Mouse (Mus musculus): ENCODE data around the gene Prr3.
"Not testable (repeated sequence)": the region's sequence is repeated elsewhere in the genome, so short reads cannot be mapped to it uniquely, and the experiment has no call there.

The Prr3 gene
- long read RNA-seq, experiment 1, transcript Prr3-201 (4 exons, 2,727 nt): major isoform, 5 of 9 reads
- long read RNA-seq, experiment 1, partial matches to known transcripts: 2 of 9 reads
- long read RNA-seq, experiment 1, other reads (novel, unspliced or antisense): 1 of 9 reads
- long read RNA-seq, experiment 2, partial matches to known transcripts: 3 of 13 reads
- long read RNA-seq, experiment 2, other reads (novel, unspliced or antisense): 2 of 13 reads

- intact Hi-C loops (cut with DNase I): loop anchor here (5.0 to 10.0 kb wide), 2 partner anchors 57 to 145 kb away; partner anchors contain the start of gene Tubb5
Observed at GRCm38 (mm10) chr17:35979401-35980362, at the start of gene Prr3, which contains the start of gene Gnl1. Gene Prr3 (minus strand): TSS chr17:35980236. Gene Gnl1 (plus strand): TSS chr17:35979851.

- intact Hi-C loops (cut with DNase I): no loop called here
Observed at GRCm38 (mm10) chr17:36028879-36029619, 49.0 kb upstream of the Prr3 start.

GRCm38 (mm10) chr17:36027663-36028062 lies 47.6 kb upstream of the Prr3 start:
- intact Hi-C loops (cut with DNase I): no loop called here

- intact Hi-C loops (cut with DNase I): no loop called here
Observed at GRCm38 (mm10) chr17:36025901-36026300, 45.9 kb upstream of the Prr3 start.

GRCm38 (mm10) chr17:36025197-36025596 lies 45.2 kb upstream of the Prr3 start:
- intact Hi-C loops (cut with DNase I): no loop called here

- intact Hi-C loops (cut with DNase I): no loop called here
Observed at GRCm38 (mm10) chr17:36023710-36024654, 43.9 kb upstream of the Prr3 start.

GRCm38 (mm10) chr17:36022922-36023321 lies 42.9 kb upstream of the Prr3 start:
- intact Hi-C loops (cut with DNase I): no loop called here

GRCm38 (mm10) chr17:36022098-36022497 lies 42.1 kb upstream of the Prr3 start:
- intact Hi-C loops (cut with DNase I): no loop called here

- intact Hi-C loops (cut with DNase I): no loop called here
Observed at GRCm38 (mm10) chr17:36021309-36021708, 41.3 kb upstream of the Prr3 start.

GRCm38 (mm10) chr17:36020191-36021073 lies 40.4 kb upstream of the Prr3 start, which contains the start of gene H2-T24:
Gene H2-T24 (minus strand): TSS chr17:36020560.
- intact Hi-C loops (cut with DNase I): no loop called here

- intact Hi-C loops (cut with DNase I): no loop called here
Observed at GRCm38 (mm10) chr17:36019519-36019918, 39.5 kb upstream of the Prr3 start.

- intact Hi-C loops (cut with DNase I): no loop called here
Observed at GRCm38 (mm10) chr17:36018979-36019378, 38.9 kb upstream of the Prr3 start.

- intact Hi-C loops (cut with DNase I): no loop called here
Observed at GRCm38 (mm10) chr17:36017046-36017445, 37.0 kb upstream of the Prr3 start.

GRCm38 (mm10) chr17:36014977-36015376 lies 34.9 kb upstream of the Prr3 start:
- intact Hi-C loops (cut with DNase I): no loop called here

GRCm38 (mm10) chr17:36004409-36004808 lies 24.4 kb upstream of the Prr3 start:
- intact Hi-C loops (cut with DNase I): not testable (repeated sequence)

- intact Hi-C loops (cut with DNase I): no loop called here
Observed at GRCm38 (mm10) chr17:36003331-36003730, 23.3 kb upstream of the Prr3 start.

GRCm38 (mm10) chr17:36001966-36002365 lies 21.9 kb upstream of the Prr3 start:
- intact Hi-C loops (cut with DNase I): no loop called here

GRCm38 (mm10) chr17:36001121-36001897 lies 21.3 kb upstream of the Prr3 start:
- intact Hi-C loops (cut with DNase I): no loop called here
